Mouse (Mus musculus): ENCODE measurements at regions not wholly inside any gene's neighbourhood (a gene's known extent, or its start where the extent isn't known, plus 50 kb on each side); places are given as distances from the start of the nearest gene placed in this dataset.

- no peak for TF ChIP-seq GATA1 (IDR thresholded peaks at IDR 0.05; ENCODE audit: borderline replicate concordance, low read length)
- TF ChIP-seq FLI1 (IDR thresholded peaks at IDR 0.05; ENCODE audit: low read length) = no peak
These were observed 131.1 kb upstream of the Nabp1 start for GRCm38 (mm10) chr1:51609295-51609694.

Measured in megakaryocyte, embryonic 14.5 days (primary cell).